ENCODE assay signal across 4 mouse cellular contexts in genomic region chrX:88873260-88873659, GRCm38 (mm10).
A peak's percentile ranks its signal among the peaks of the same experiment; 100 is the strongest.
DNase-seq lines count a peak whose midpoint lies in the region.
"Not testable (repeated sequence)": the region's sequence is repeated elsewhere in the genome, so short reads cannot be mapped to it uniquely, and the experiment has no call there.

No protein-coding gene starts in this region.

- not testable (repeated sequence) for H3K27ac ChIP-seq in ES-E14 (ENCODE audit: insufficient read depth, low read depth, low read length, poor library complexity, severe bottlenecking)

- not testable (repeated sequence) for H3K9me3 ChIP-seq in ES-E14 (ENCODE audit: control insufficient read depth, insufficient read depth, low read depth, low read length)

- not testable (repeated sequence) for H3K9ac ChIP-seq in ES-E14 (ENCODE audit: insufficient read depth, low read depth, low read length, poor library complexity, severe bottlenecking)

- H3K36me3 ChIP-seq in ES-E14 (ENCODE audit: control insufficient read depth, insufficient read depth, low read length, poor library complexity, severe bottlenecking): not testable (repeated sequence)

- not testable (repeated sequence) for H3K4me3 ChIP-seq in ES-E14 (ENCODE audit: insufficient read depth in 1 of 2, low read depth in 1 of 2, low read length in 2 of 2, poor library complexity in 1 of 2, severe bottlenecking in 1 of 2)

- DNase-seq in ES-CJ7 (ENCODE audit: low read depth, low spot score): peak; percentile 77
- DNase-seq in ES-E14 (ENCODE audit: low read depth, low spot score): peak; percentile 28
- DNase-seq in R1 (ENCODE audit: low read depth, low spot score): peak; percentile 88
- DNase-seq in ZHBTc4 (ENCODE audit: low read depth, low spot score): peak; percentile 81

- not testable (repeated sequence) for H3K4me1 ChIP-seq in ES-E14 (ENCODE audit: control insufficient read depth in 2 of 2, insufficient read depth in 2 of 2, low read length in 2 of 2, poor library complexity in 1 of 2)

- in situ Hi-C loops in ES-E14 (cut with MboI; ENCODE audit: low sequenced_read_pairs in 2 of 2, unreplicated experiment in 2 of 2): not testable (repeated sequence)

Comparison
In these comparisons a context has a peak if more than half of its experiments do, and no peak if none do; other contexts are left out.
1. DNase-seq: peak in every context shown above with its lines; median percentile 88 in R1; 81 in ZHBTc4; 77 in ES-CJ7; 28 in ES-E14.